Mouse (Mus musculus) megakaryocyte, embryonic 14.5 days (primary cell): ENCODE results near the gene Ptpre.

ENCODE experiments used
- FLI1 ChIP-seq: IDR thresholded peaks from 2 replicates; pipeline ENCODE4 v1.6.1; 2012; ENCODE audit warnings: low read length, inconsistent platforms, mixed read lengths
- GATA1 ChIP-seq: IDR thresholded peaks from 3 replicates; pipeline ENCODE4 v1.6.1; 2012; ENCODE audit warnings: mixed read lengths, low read length, inconsistent platforms, borderline replicate concordance

GRCm38 (mm10) chr7:135605804-135606072 lies 68.5 kb downstream of the Ptpre start:
- TF ChIP-seq GATA1 (no peak), FLI1 (no peak)
